Mouse (Mus musculus) hindbrain, embryonic 11.5 days (tissue): Measurements from ENCODE around the gene Nucb1. TPM values are rescaled to one million over a fixed set of nuclear protein-coding genes. Genes with fewer than 3 reads are reported as not detected.
"Not testable (repeated sequence)": the region's sequence is repeated elsewhere in the genome, so short reads cannot be mapped to it uniquely, and the experiment has no call there.

ENCODE experiments used
- ATAC-seq: fragments of 200-750 bp; cut with Nextera tagmentation; 2 replicates; pipeline ENCODE4 v1.8.0; 2017; ENCODE audit warnings: mild to moderate bottlenecking, moderate TSS enrichment, moderate library complexity; ENCODE audit not compliant: low FRiP score
- DNase-seq: peaks from one replicate; pipeline ENCODE4 v3.0.0-alpha.2; 2015; ENCODE audit warnings: low spot score
- H3K27ac ChIP-seq: fragments of 300-500 bp; sonication (generic); 2 replicates; pipeline ENCODE4 v1.5.1; 2014; ENCODE audit warnings: mild to moderate bottlenecking, low read depth, low read length
- H3K27me3 ChIP-seq: fragments of 300-500 bp; sonication (generic); 2 replicates; pipeline ENCODE4 v1.6.1; 2014; ENCODE audit warnings: mild to moderate bottlenecking, low read length, moderate library complexity, mixed read lengths; ENCODE audit not compliant: control insufficient read depth, insufficient read depth
- H3K36me3 ChIP-seq: fragments of 300-500 bp; sonication (generic); 2 replicates; pipeline ENCODE4 v1.6.1; 2014; ENCODE audit warnings: mild to moderate bottlenecking, low read length, moderate library complexity, mixed read lengths; ENCODE audit not compliant: control insufficient read depth, insufficient read depth
- H3K4me1 ChIP-seq: fragments of 300-500 bp; sonication (generic); replicated peaks from 2 replicates; pipeline ENCODE4 v1.6.1; 2014; ENCODE audit warnings: low read length, mixed read lengths; ENCODE audit not compliant: control insufficient read depth, insufficient read depth
- H3K4me2 ChIP-seq: fragments of 300-500 bp; sonication (generic); replicated peaks from 2 replicates; pipeline ENCODE4 v1.6.1; 2014; ENCODE audit warnings: mild to moderate bottlenecking, low read depth, low read length
- H3K4me3 ChIP-seq: fragments of 300-500 bp; sonication (generic); 2 replicates; pipeline ENCODE4 v1.5.1; 2014; ENCODE audit warnings: low read depth, low read length
- H3K9ac ChIP-seq: fragments of 300-500 bp; sonication (generic); 2 replicates; pipeline ENCODE4 v1.6.1; 2014; ENCODE audit warnings: low read depth, low read length
- H3K9me3 ChIP-seq: fragments of 300-500 bp; sonication (generic); 2 replicates; pipeline ENCODE4 v1.6.1; 2016; ENCODE audit warnings: low read length; ENCODE audit not compliant: control insufficient read depth
- WGBS: fragments of 180-500 bp; shearing (Covaris S2); extraction: QIAGEN DNeasy Blood & Tissue Kit; methylation state at CpG from one replicate; pipeline ENCODE4 v1.1.7; 2014; 5-methylcytosine and 5-hydroxymethylcytosine counted together
- polyA plus RNA-seq: library from polyadenylated mRNA; unstranded; fragments of >200 nt; fragmentation: Nextera tagmentation; extraction: Ambion mirVana; gene quantifications from 2 replicates; pipeline ENCODE4 v1.2.1, GENCODE M21; 2014

Gene Nucb1
- polyA plus RNA-seq, 1 experiment from 2014 or later: 92.7 TPM

- H3K4me3 ChIP-seq: peak overlapping the region; percentile 84
- H3K36me3 ChIP-seq: peaks cover 11% of the 10 kb centered on the region; the same call in 1 of the 2 replicates
- no peak for ATAC-seq
- peak overlapping the region; percentile 49 for H3K4me2 ChIP-seq
- H3K27ac ChIP-seq: peak overlapping the region; percentile 84
- DNase-seq: no peak
- 76% methylated on average over 7 of the region's 7 CpGs for WGBS
- H3K4me1 ChIP-seq: peaks cover 17% of the 10 kb centered on the region
- H3K9me3 ChIP-seq: no peaks in the 10 kb centered on the region
- H3K9ac ChIP-seq: peak overlapping the region; percentile 59
- H3K27me3 ChIP-seq: no peaks in the 10 kb centered on the region
These were observed 49.8 kb downstream of the Nucb1 start for GRCm38 (mm10) chr7:45460377-45460776.

GRCm38 (mm10) chr7:45459564-45460140, 50.6 kb downstream of the Nucb1 start, which contains the start of gene Ftl1:
Gene Ftl1 (minus strand): TSS chr7:45459884.
- under 1% methylated on average over 26 of the region's 37 CpGs for WGBS
- H3K4me1 ChIP-seq: peaks cover 16% of the 10 kb centered on the region
- DNase-seq: peak; percentile 98
- peak within 1 kb of the TSS; percentile 64 for H3K4me2 ChIP-seq
- H3K27me3 ChIP-seq, H3K9me3 ChIP-seq, H3K36me3 ChIP-seq: not testable (repeated sequence)
- peak within 1 kb of the TSS; percentile 84 for H3K4me3 ChIP-seq
- peak within 1 kb of the TSS; percentile 92 for H3K9ac ChIP-seq
- peak within 1 kb of the TSS; percentile 84 for H3K27ac ChIP-seq
- peak; percentile 96 for ATAC-seq

- peak overlapping the region; percentile 92 for H3K9ac ChIP-seq
- peaks cover 8% of the 10 kb centered on the region for H3K36me3 ChIP-seq
- WGBS: 1% methylated on average over 38 of the region's 43 CpGs
- DNase-seq (peak; percentile 92), ATAC-seq (peak; percentile 80)
- no peaks in the 10 kb centered on the region for H3K9me3 ChIP-seq
- H3K27ac ChIP-seq: peak overlapping the region; percentile 67
- H3K4me2 ChIP-seq: peak overlapping the region; percentile 64
- peaks cover 16% of the 10 kb centered on the region for H3K4me1 ChIP-seq
- peak overlapping the region; percentile 84 for H3K4me3 ChIP-seq
- no peaks in the 10 kb centered on the region for H3K27me3 ChIP-seq
These were observed 51.2 kb downstream of the Nucb1 start for GRCm38 (mm10) chr7:45458748-45459563.

GRCm38 (mm10) chr7:45457204-45458060, 52.8 kb downstream of the Nucb1 start:
- peak overlapping the region; percentile 84 for H3K4me3 ChIP-seq
- ATAC-seq: no peak
- no peaks in the 10 kb centered on the region for H3K27me3 ChIP-seq
- no peak overlapping the region for H3K9ac ChIP-seq
- 0 out of 2 replicates have a peak overlapping the region, but pooled peaks have one; percentile 3 for H3K27ac ChIP-seq
- WGBS: 69% methylated on average over 10 of the region's 10 CpGs
- H3K4me1 ChIP-seq: peaks cover 16% of the 10 kb centered on the region
- peaks cover 5% of the 10 kb centered on the region for H3K36me3 ChIP-seq
- H3K9me3 ChIP-seq: no peaks in the 10 kb centered on the region
- DNase-seq: peak; percentile 31
- peak overlapping the region; percentile 64 for H3K4me2 ChIP-seq

- Histone ChIP-seq H3K4me1 (peaks cover 16% of the 10 kb centered on the region), H3K4me2 (peak overlapping the region; percentile 64; the same call in 1 of the 2 replicates), H3K27ac (0 out of 2 replicates have a peak overlapping the region, but pooled peaks have one; percentile 3), H3K4me3 (peak overlapping the region; percentile 84; the same call in 1 of the 2 replicates), H3K9ac (no peak overlapping the region), H3K9me3 (no peaks in the 10 kb centered on the region), H3K27me3 (no peaks in the 10 kb centered on the region), H3K36me3 (peaks cover 5% of the 10 kb centered on the region)
- DNase-seq: no peak
- WGBS: 52% methylated on average over 9 of the region's 9 CpGs
- no peak for ATAC-seq
These were observed 53.4 kb downstream of the Nucb1 start for GRCm38 (mm10) chr7:45456721-45457203.

GRCm38 (mm10) chr7:45455932-45456696, 54.1 kb downstream of the Nucb1 start:
- Histone ChIP-seq H3K4me1 (peaks cover 16% of the 10 kb centered on the region), H3K9ac (no peak overlapping the region), H3K36me3 (peaks cover 5% of the 10 kb centered on the region), H3K4me2 (no peak overlapping the region), H3K27me3 (no peaks in the 10 kb centered on the region), H3K4me3 (0 out of 2 replicates have a peak overlapping the region, but pooled peaks have one; percentile 84), H3K27ac (no peak overlapping the region), H3K9me3 (no peaks in the 10 kb centered on the region)
- DNase-seq (no peak), ATAC-seq (no peak)
- 81% methylated on average over 13 of the region's 13 CpGs for WGBS

GRCm38 (mm10) chr7:45454971-45455370, 55.2 kb downstream of the Nucb1 start:
- DNase-seq (no peak), ATAC-seq (no peak)
- Histone ChIP-seq H3K27me3 (no peaks in the 10 kb centered on the region), H3K4me1 (peaks cover 9% of the 10 kb centered on the region; the same call in 1 of the 2 replicates), H3K27ac (no peak overlapping the region), H3K9ac (no peak overlapping the region), H3K4me2 (no peak overlapping the region), H3K9me3 (no peaks in the 10 kb centered on the region), H3K36me3 (peaks cover 5% of the 10 kb centered on the region), H3K4me3 (no peak overlapping the region)
- 82% methylated on average over 15 of the region's 15 CpGs for WGBS
